In genomic region chrX:6779006-6779405, GRCm38 (mm10) we compare ENCODE assay signal across 11 mouse cellular contexts. TPM values are rescaled to one million over a fixed set of nuclear protein-coding genes. Genes with fewer than 3 reads are reported as not detected.
DNase-seq lines count a peak whose midpoint lies in the region; ATAC-seq and TF ChIP-seq lines count a peak whose summit lies in the region.
"Not testable (repeated sequence)": the region's sequence is repeated elsewhere in the genome, so short reads cannot be mapped to it uniquely, and the experiment has no call there.
"Had no signal": no experiment of that assay in that cellular context is flagged by ENCODE, and none has a peak within 500 bp of the region (broad histone marks: within the 10 kb centered on the region; RNA-seq: fewer than 3 reads in every experiment).

Dgkk (plus strand) TSS chrX:6779306.

- intact Hi-C loops in heart, adult 2 months (cut with DNase I), result not testable (repeated sequence)

- not testable (repeated sequence) for H3K9me3 ChIP-seq in ES-Bruce4 (replicated peaks; ENCODE audit: control insufficient read depth, insufficient read depth, low read length, poor library complexity, severe bottlenecking); embryonic facial prominence, embryonic 14.5 days (ENCODE audit: control insufficient read depth, low read length); hindbrain, embryonic 13.5 days; kidney, embryonic 16.5 days (ENCODE audit: low read length); liver, embryonic 12.5 days (replicated peaks); midbrain, embryonic 10.5 days (replicated peaks); neural tube, embryonic 15.5 days (replicated peaks)

- peak within 1 kb of the TSS; percentile 57 for H3K4me2 ChIP-seq in embryonic facial prominence, embryonic 14.5 days (ENCODE audit: low read depth, low read length)
- peak within 1 kb of the TSS; percentile 60 for H3K4me2 ChIP-seq in hindbrain, embryonic 13.5 days
- peak within 1 kb of the TSS; percentile 61 for H3K4me2 ChIP-seq in kidney, embryonic 16.5 days (replicated peaks; ENCODE audit: low read depth, low read length)
- peak within 1 kb of the TSS; percentile 36 for H3K4me2 ChIP-seq in liver, embryonic 12.5 days
- H3K4me2 ChIP-seq in neural tube, embryonic 15.5 days, result peak within 1 kb of the TSS; percentile 65

- not testable (repeated sequence) for TF ChIP-seq EP300 in ES-Bruce4 (IDR thresholded peaks at IDR 0.05; ENCODE audit: insufficient read depth, low read depth, low read length); heart, adult 2 months (IDR thresholded peaks at IDR 0.05; ENCODE audit: insufficient read depth, low read depth, low read length)

- TF ChIP-seq CTCF in ES-Bruce4 (IDR thresholded peaks at IDR 0.05; ENCODE audit: low read depth, low read length); heart, adult 2 months (IDR thresholded peaks at IDR 0.05): not testable (repeated sequence)

- not testable (repeated sequence) for H3K36me3 ChIP-seq in ES-Bruce4 (ENCODE audit: control insufficient read depth, insufficient read depth, low read length, poor library complexity, severe bottlenecking); embryonic facial prominence, embryonic 14.5 days (ENCODE audit: control insufficient read depth, insufficient read depth, low read length); heart, adult 2 months (ENCODE audit: control insufficient read depth, insufficient read depth, low read length); hindbrain, embryonic 13.5 days; kidney, embryonic 16.5 days (ENCODE audit: insufficient read depth, low read length); liver, embryonic 12.5 days; midbrain, embryonic 10.5 days; neural tube, embryonic 15.5 days

- TF ChIP-seq POLR2A in ES-Bruce4 (IDR thresholded peaks at IDR 0.05; ENCODE audit: insufficient read depth, low read length); heart, adult 2 months (IDR thresholded peaks at IDR 0.05; ENCODE audit: insufficient read depth, low read depth, low read length): not testable (repeated sequence)

- not testable (repeated sequence) for H3K27ac ChIP-seq in ES-Bruce4 (ENCODE audit: insufficient read depth, low read length); embryonic facial prominence, embryonic 14.5 days (replicated peaks; ENCODE audit: low read depth, low read length); heart, adult 2 months; hindbrain, embryonic 13.5 days; kidney, embryonic 16.5 days (ENCODE audit: low read length); liver, embryonic 12.5 days; midbrain, embryonic 10.5 days (replicated peaks); neural tube, embryonic 15.5 days (replicated peaks)

- peak within 1 kb of the TSS; percentile 57 for H3K4me3 ChIP-seq in ES-Bruce4 (ENCODE audit: low read depth, low read length)
- H3K4me3 ChIP-seq in embryonic facial prominence, embryonic 14.5 days (ENCODE audit: low read depth, low read length), result peak within 1 kb of the TSS; percentile 34
- H3K4me3 ChIP-seq in heart, adult 2 months, result peak within 1 kb of the TSS; percentile 19; the same call in 1 of the 2 replicates
- peak within 1 kb of the TSS; percentile 43 for H3K4me3 ChIP-seq in hindbrain, embryonic 13.5 days
- peak within 1 kb of the TSS; percentile 44 for H3K4me3 ChIP-seq in kidney, embryonic 16.5 days (ENCODE audit: low read length)
- H3K4me3 ChIP-seq in liver, embryonic 12.5 days, result peak within 1 kb of the TSS; percentile 13; the same call in 1 of the 2 replicates
- peak within 1 kb of the TSS; percentile 52 for H3K4me3 ChIP-seq in midbrain, embryonic 10.5 days
- peak within 1 kb of the TSS; percentile 41 for H3K4me3 ChIP-seq in neural tube, embryonic 15.5 days (replicated peaks)

- not testable (repeated sequence) for H3K9ac ChIP-seq in ES-Bruce4 (ENCODE audit: low read depth, poor library complexity, severe bottlenecking); embryonic facial prominence, embryonic 14.5 days (ENCODE audit: low read depth, low read length); heart, adult 2 months (ENCODE audit: low read depth, low read length); hindbrain, embryonic 13.5 days; kidney, embryonic 16.5 days (replicated peaks; ENCODE audit: low read length); liver, embryonic 12.5 days; neural tube, embryonic 15.5 days (replicated peaks)

- H3K79me2 ChIP-seq in heart, adult 2 months (replicated peaks; ENCODE audit: control insufficient read depth, insufficient read depth, low read length), result not testable (repeated sequence)

- WGBS in embryonic facial prominence, embryonic 14.5 days, result 21% methylated on average over 3 of the region's 30 CpGs
- 28% methylated on average over 20 of the region's 30 CpGs for WGBS in heart, adult 2 months
- WGBS in hindbrain, embryonic 13.5 days, result 23% methylated on average over 18 of the region's 30 CpGs
- 22% methylated on average over 19 of the region's 30 CpGs for WGBS in kidney, embryonic 16.5 days
- WGBS in liver, embryonic 12.5 days (ENCODE audit: insufficient replicate concordance), result 19% methylated on average over 20 of the region's 30 CpGs
- WGBS in midbrain, embryonic 10.5 days, result 33% methylated on average over 20 of the region's 30 CpGs
- 34% methylated on average over 18 of the region's 30 CpGs for WGBS in neural tube, embryonic 15.5 days

- H3K27me3 ChIP-seq in ES-Bruce4 (ENCODE audit: control insufficient read depth, insufficient read depth, low read length, poor library complexity, severe bottlenecking); heart, adult 2 months (ENCODE audit: control insufficient read depth, insufficient read depth, low read length); neural tube, embryonic 15.5 days (replicated peaks): not testable (repeated sequence)
- H3K27me3 ChIP-seq in embryonic facial prominence, embryonic 14.5 days (replicated peaks; ENCODE audit: control insufficient read depth, insufficient read depth, low read length), result peaks cover 16% of the 10 kb centered on the region
- peaks cover 29% of the 10 kb centered on the region for H3K27me3 ChIP-seq in hindbrain, embryonic 13.5 days
- H3K27me3 ChIP-seq in kidney, embryonic 16.5 days (ENCODE audit: insufficient read depth, low read length), result peaks cover 27% of the 10 kb centered on the region
- H3K27me3 ChIP-seq in liver, embryonic 12.5 days (replicated peaks), result peaks cover 32% of the 10 kb centered on the region
- peaks cover 38% of the 10 kb centered on the region for H3K27me3 ChIP-seq in midbrain, embryonic 10.5 days (ENCODE audit: low read depth, poor library complexity, severe bottlenecking)

- ATAC-seq in embryonic facial prominence, embryonic 14.5 days (ENCODE audit: low read depth); hindbrain, embryonic 13.5 days (ENCODE audit: low FRiP score); kidney, embryonic 16.5 days (ENCODE audit: low FRiP score, low TSS enrichment); liver, embryonic 12.5 days; neural tube, embryonic 15.5 days (ENCODE audit: low FRiP score): not testable (repeated sequence)

- DNase-seq in embryonic facial prominence, embryonic 14.5 days (ENCODE audit: low spot score); heart, adult 2 months; midbrain, embryonic 10.5 days (ENCODE audit: low spot score): not testable (repeated sequence)

- H3K4me1 ChIP-seq in ES-Bruce4 (ENCODE audit: control insufficient read depth, insufficient read depth, low read length); embryonic facial prominence, embryonic 14.5 days (ENCODE audit: control insufficient read depth, insufficient read depth, low read length); heart, adult 2 months (ENCODE audit: control insufficient read depth, insufficient read depth, low read length); hindbrain, embryonic 13.5 days (replicated peaks); kidney, embryonic 16.5 days (ENCODE audit: insufficient read depth, low read length); liver, embryonic 12.5 days; midbrain, embryonic 10.5 days; neural tube, embryonic 15.5 days: not testable (repeated sequence)

RNA-seq across cellular contexts. Expression of gene Dgkk, which starts in this region (rescaled TPM):
- polyA plus RNA-seq in ES-Bruce4 (2011; ENCODE audit: insufficient read depth, insufficient read length, low read depth, missing spikeins), result 3.1 and 3.3 TPM in 2 replicates
- polyA plus RNA-seq in embryonic facial prominence, embryonic 14.5 days (2014; fragmentation: Nextera tagmentation; extraction: Ambion mirVana), result 0.58 and 0.96 TPM in 2 replicates
- total RNA-seq in heart, adult 2 months (2021), result under 1 TPM; 0.03 to 0.16 TPM
- polyA plus RNA-seq in heart, adult 2 months (2012; rRNA removed), result 0.03 TPM in 1 of 2 replicates, not detected in the other
- 0.78 and 1.1 TPM in 2 replicates for polyA plus RNA-seq in hindbrain, embryonic 13.5 days (2015; fragmentation: Nextera tagmentation; extraction: Ambion mirVana)
- 0.21 and 0.24 TPM in 2 replicates for polyA plus RNA-seq in kidney, embryonic 16.5 days (2015; fragmentation: Nextera tagmentation; extraction: Ambion mirVana)
- polyA plus RNA-seq in liver, embryonic 12.5 days (2016; fragmentation: Nextera tagmentation; extraction: Ambion mirVana), result 0.62 and 0.90 TPM in 2 replicates
- polyA plus RNA-seq in midbrain, embryonic 10.5 days (2016; fragmentation: Nextera tagmentation; extraction: Ambion mirVana), result 0.34 and 0.44 TPM in 2 replicates
- polyA plus RNA-seq in neural tube, embryonic 15.5 days (2015; fragmentation: Nextera tagmentation; extraction: Ambion mirVana), result 2.7 and 3.0 TPM in 2 replicates
- polyA plus RNA-seq: G1E; inflammation-experienced regulatory T-cells, adult 6 months; macrophage had no signal
